Mouse (Mus musculus): ENCODE data around the gene Dctn1. TPM values are rescaled to one million over a fixed set of nuclear protein-coding genes. Genes with fewer than 3 reads are reported as not detected.

Dctn1 gene
- polyA plus RNA-seq (2015; fragmentation: Nextera tagmentation; extraction: Ambion mirVana) = 87.7 and 90.0 TPM in 2 replicates

- H3K27ac ChIP-seq = peak within 1 kb of the TSS; percentile 82
- peak within 1 kb of the TSS; percentile 78 for H3K4me2 ChIP-seq
- no peaks in the 10 kb centered on the region for H3K36me3 ChIP-seq
- peak within 1 kb of the TSS; percentile 91 for H3K9ac ChIP-seq
- peak; percentile 85 for ATAC-seq (ENCODE audit: insufficient number of reproducible peaks, insufficient read depth, low FRiP score, low TSS enrichment, low read depth)
- peaks cover 23% of the 10 kb centered on the region for H3K27me3 ChIP-seq
- under 1% methylated on average over 58 of the region's 58 CpGs for WGBS
- peak within 1 kb of the TSS; percentile 84 for H3K4me3 ChIP-seq
- peaks cover 34% of the 10 kb centered on the region for H3K4me1 ChIP-seq
- H3K9me3 ChIP-seq = no peaks in the 10 kb centered on the region
Measured at GRCm38 (mm10) chr6:83165607-83166242, at the start of gene Dctn1. Gene Dctn1 (plus strand): TSS chr6:83165920.

- WGBS = 72% methylated on average over 11 of the region's 11 CpGs
- H3K36me3 ChIP-seq = peaks cover 33% of the 10 kb centered on the region
- H3K9me3 ChIP-seq = no peaks in the 10 kb centered on the region
- ATAC-seq (ENCODE audit: insufficient number of reproducible peaks, insufficient read depth, low FRiP score, low TSS enrichment, low read depth) = no peak
- peak overlapping the region; percentile 91 for H3K4me3 ChIP-seq
- H3K9ac ChIP-seq = peak overlapping the region; percentile 94
- no peaks in the 10 kb centered on the region for H3K27me3 ChIP-seq
- H3K4me2 ChIP-seq = peak overlapping the region; percentile 96
- H3K27ac ChIP-seq = peak overlapping the region; percentile 86; the same call in 1 of the 2 replicates
- H3K4me1 ChIP-seq = peaks cover 46% of the 10 kb centered on the region
Measured at GRCm38 (mm10) chr6:83116373-83117164, 49.2 kb upstream of the Dctn1 start.

GRCm38 (mm10) chr6:83117165-83117438 is 48.6 kb upstream of the Dctn1 start:
- 79% methylated on average over 4 of the region's 4 CpGs for WGBS
- peak overlapping the region; percentile 96 for H3K4me2 ChIP-seq

GRCm38 (mm10) chr6:83117616-83118015 is 48.1 kb upstream of the Dctn1 start:
- 91% methylated on average over 13 of the region's 13 CpGs for WGBS
- peaks cover 33% of the 10 kb centered on the region for H3K36me3 ChIP-seq
- no peaks in the 10 kb centered on the region for H3K27me3 ChIP-seq
- 0 out of 2 replicates have a peak overlapping the region, but pooled peaks have one; percentile 91 for H3K4me3 ChIP-seq
- H3K9ac ChIP-seq = no peak overlapping the region
- no peak overlapping the region for H3K4me2 ChIP-seq
- H3K4me1 ChIP-seq = peaks cover 52% of the 10 kb centered on the region
- peak overlapping the region; percentile 62; the same call in 1 of the 2 replicates for H3K27ac ChIP-seq
- no peak for ATAC-seq (ENCODE audit: insufficient number of reproducible peaks, insufficient read depth, low FRiP score, low TSS enrichment, low read depth)
- no peaks in the 10 kb centered on the region for H3K9me3 ChIP-seq

More at GRCm38 (mm10) chr6:83117165-83117438, 48.6 kb upstream of the Dctn1 start:
- Histone ChIP-seq H3K36me3 (peaks cover 33% of the 10 kb centered on the region), H3K9me3 (no peaks in the 10 kb centered on the region), H3K4me1 (peaks cover 47% of the 10 kb centered on the region), H3K27ac (no peak overlapping the region), H3K27me3 (no peaks in the 10 kb centered on the region), H3K4me3 (peak overlapping the region; percentile 91), H3K9ac (peak overlapping the region; percentile 94; the same call in 1 of the 2 replicates)
- ATAC-seq (ENCODE audit: insufficient number of reproducible peaks, insufficient read depth, low FRiP score, low TSS enrichment, low read depth) = no peak

GRCm38 (mm10) chr6:83118369-83118768 is 47.4 kb upstream of the Dctn1 start:
- peak overlapping the region; percentile 62 for H3K27ac ChIP-seq
- peaks cover 59% of the 10 kb centered on the region for H3K4me1 ChIP-seq
- WGBS = 84% methylated on average over 11 of the region's 11 CpGs
- H3K27me3 ChIP-seq = no peaks in the 10 kb centered on the region
- peaks cover 33% of the 10 kb centered on the region for H3K36me3 ChIP-seq
- H3K9ac ChIP-seq = no peak overlapping the region
- H3K4me3 ChIP-seq = no peak overlapping the region
- no peak for ATAC-seq (ENCODE audit: insufficient number of reproducible peaks, insufficient read depth, low FRiP score, low TSS enrichment, low read depth)
- H3K4me2 ChIP-seq = no peak overlapping the region
- H3K9me3 ChIP-seq = no peaks in the 10 kb centered on the region

- Histone ChIP-seq H3K9ac (peak overlapping the region; percentile 92), H3K9me3 (no peaks in the 10 kb centered on the region), H3K4me1 (peaks cover 66% of the 10 kb centered on the region), H3K27me3 (no peaks in the 10 kb centered on the region), H3K36me3 (peaks cover 33% of the 10 kb centered on the region), H3K4me3 (0 out of 2 replicates have a peak overlapping the region, but pooled peaks have one; percentile 80), H3K4me2 (no peak overlapping the region), H3K27ac (peak overlapping the region; percentile 51; the same call in 1 of the 2 replicates)
- 77% methylated on average over 14 of the region's 14 CpGs for WGBS
- no peak for ATAC-seq (ENCODE audit: insufficient number of reproducible peaks, insufficient read depth, low FRiP score, low TSS enrichment, low read depth)
Measured at GRCm38 (mm10) chr6:83118825-83119733, 46.6 kb upstream of the Dctn1 start.

GRCm38 (mm10) chr6:83119734-83120051 is 46.0 kb upstream of the Dctn1 start:
- Histone ChIP-seq H3K27me3 (no peaks in the 10 kb centered on the region), H3K4me2 (peak overlapping the region; percentile 83), H3K9ac (peak overlapping the region; percentile 92), H3K27ac (0 out of 2 replicates have a peak overlapping the region, but pooled peaks have one; percentile 51), H3K4me3 (peak overlapping the region; percentile 80), H3K9me3 (no peaks in the 10 kb centered on the region), H3K4me1 (peaks cover 67% of the 10 kb centered on the region), H3K36me3 (peaks cover 33% of the 10 kb centered on the region)
- 70% methylated on average over 7 of the region's 7 CpGs for WGBS
- ATAC-seq (ENCODE audit: insufficient number of reproducible peaks, insufficient read depth, low FRiP score, low TSS enrichment, low read depth) = no peak

- Histone ChIP-seq H3K4me3 (peak within 1 kb of the TSS; percentile 80), H3K27ac (peak within 1 kb of the TSS; percentile 100), H3K4me2 (peak within 1 kb of the TSS; percentile 83), H3K36me3 (peaks cover 33% of the 10 kb centered on the region), H3K27me3 (no peaks in the 10 kb centered on the region), H3K9ac (peak within 1 kb of the TSS; percentile 92), H3K9me3 (no peaks in the 10 kb centered on the region), H3K4me1 (peaks cover 65% of the 10 kb centered on the region)
- WGBS = under 1% methylated on average over 38 of the region's 38 CpGs
- ATAC-seq (ENCODE audit: insufficient number of reproducible peaks, insufficient read depth, low FRiP score, low TSS enrichment, low read depth) = peak; percentile 93
Measured at GRCm38 (mm10) chr6:83120930-83121862, 44.5 kb upstream of the Dctn1 start, which contains the start of gene Wbp1. Gene Wbp1 (minus strand): TSS chr6:83121559.

- H3K27ac ChIP-seq = peak overlapping the region; percentile 100
- H3K4me3 ChIP-seq = peak overlapping the region; percentile 80
- peaks cover 56% of the 10 kb centered on the region for H3K4me1 ChIP-seq
- ATAC-seq (ENCODE audit: insufficient number of reproducible peaks, insufficient read depth, low FRiP score, low TSS enrichment, low read depth) = peak; percentile 6; the same call in 1 of the 2 replicates
- H3K4me2 ChIP-seq = peak overlapping the region; percentile 83
- no peaks in the 10 kb centered on the region for H3K9me3 ChIP-seq
- H3K36me3 ChIP-seq = peaks cover 28% of the 10 kb centered on the region
- 2% methylated on average over 47 of the region's 52 CpGs for WGBS
- no peaks in the 10 kb centered on the region for H3K27me3 ChIP-seq
- peak overlapping the region; percentile 89 for H3K9ac ChIP-seq
Measured at GRCm38 (mm10) chr6:83121863-83122710, 43.6 kb upstream of the Dctn1 start.

- peaks cover 51% of the 10 kb centered on the region for H3K4me1 ChIP-seq
- H3K9ac ChIP-seq = peak overlapping the region; percentile 89
- peaks cover 19% of the 10 kb centered on the region for H3K36me3 ChIP-seq
- 67% methylated on average over 5 of the region's 5 CpGs for WGBS
- no peaks in the 10 kb centered on the region for H3K27me3 ChIP-seq
- H3K9me3 ChIP-seq = no peaks in the 10 kb centered on the region
- peak overlapping the region; percentile 100 for H3K27ac ChIP-seq
- H3K4me3 ChIP-seq = peak overlapping the region; percentile 80
- ATAC-seq (ENCODE audit: insufficient number of reproducible peaks, insufficient read depth, low FRiP score, low TSS enrichment, low read depth) = no peak
- H3K4me2 ChIP-seq = peak overlapping the region; percentile 83
Measured at GRCm38 (mm10) chr6:83122961-83123360, 42.8 kb upstream of the Dctn1 start.

Data from embryonic facial prominence, embryonic 13.5 days (tissue).